Mouse (Mus musculus): ENCODE measurements at regions not wholly inside any gene's neighbourhood (a gene's known extent, or its start where the extent isn't known, plus 50 kb on each side); places are given as distances from the start of the nearest gene placed in this dataset.

DNA sequence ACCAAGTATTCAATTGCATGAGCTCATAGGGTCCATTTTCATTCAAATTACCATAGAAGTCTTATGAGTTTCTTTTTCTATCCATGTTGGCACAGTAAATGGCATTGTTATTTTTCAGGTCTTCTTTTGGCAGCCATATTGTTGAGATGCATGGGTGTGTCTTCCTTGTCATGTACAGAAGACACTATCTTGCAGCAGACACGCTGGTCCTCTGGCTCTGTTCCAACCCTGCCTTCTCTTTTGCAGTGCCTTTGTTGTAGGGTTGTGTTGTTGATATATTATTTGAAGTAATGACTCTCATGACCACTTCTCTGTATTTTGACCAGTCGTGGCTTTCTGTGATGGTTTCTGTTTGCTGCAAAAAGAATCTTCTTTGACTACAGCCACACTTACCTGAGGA is 274.4 kb upstream of the Camk1g start:
- DNase-seq (ENCODE audit: low read depth), result no peak

DNA sequence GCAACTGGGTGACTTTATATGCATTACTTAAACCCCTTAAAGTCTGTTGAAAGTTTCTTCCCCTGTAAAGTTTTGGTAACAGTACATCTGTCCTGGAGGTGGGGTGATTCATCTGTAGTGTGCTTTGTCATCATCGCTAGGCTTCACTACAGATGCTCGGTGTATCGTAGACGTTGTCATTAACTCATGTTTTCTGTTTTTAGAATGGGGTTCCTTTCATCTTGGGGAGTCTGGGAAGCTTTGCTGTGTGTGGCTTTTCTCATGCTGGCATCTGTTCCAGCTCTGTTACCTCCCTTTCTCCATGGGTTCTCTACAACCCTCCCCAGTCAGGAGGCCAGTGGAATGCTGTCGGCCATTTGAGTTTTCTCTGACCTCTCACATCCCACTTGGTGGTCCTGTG is 266.4 kb upstream of the Camk1g start:
- DNase-seq (ENCODE audit: low read depth), result no peak

DNA sequence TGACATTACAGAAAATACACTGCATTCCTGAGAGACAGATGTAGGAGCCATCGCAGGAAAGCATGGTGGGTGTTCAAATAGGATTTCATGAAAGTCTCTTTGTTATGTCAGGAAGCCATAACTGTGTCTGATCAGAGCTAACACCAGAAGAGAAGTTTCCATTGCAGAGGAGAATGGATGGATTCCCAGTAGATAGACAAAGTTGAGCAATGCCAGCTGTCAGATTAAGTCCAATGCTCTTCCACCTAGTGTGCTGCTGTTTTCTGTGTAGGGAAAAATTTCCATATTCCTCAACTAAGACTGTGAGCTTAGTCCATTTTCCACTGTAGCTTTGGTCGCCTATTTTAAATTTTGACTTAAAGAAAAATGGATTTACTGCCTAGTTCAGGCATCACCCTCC is 262.0 kb upstream of the Camk1g start:
- DNase-seq (ENCODE audit: low read depth), result no peak

DNA sequence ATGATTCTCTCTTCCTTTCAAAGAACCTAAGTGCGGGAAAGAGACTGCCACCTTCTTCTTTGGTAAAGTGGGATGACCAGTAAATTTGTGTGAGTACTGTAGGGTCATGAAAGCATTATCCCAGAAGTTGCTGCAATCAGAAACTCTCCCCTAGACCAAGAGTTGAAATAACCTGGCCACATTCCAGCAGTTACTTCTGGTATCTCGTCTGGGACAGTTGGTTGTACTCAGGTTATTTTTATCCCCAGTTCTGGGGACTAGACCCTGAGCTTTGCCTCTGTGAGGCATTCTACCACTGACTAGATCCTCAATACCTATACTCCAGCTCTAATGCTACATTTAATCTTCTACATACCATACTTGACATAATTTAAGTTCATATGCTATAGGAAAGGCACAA is 259.8 kb upstream of the Camk1g start:
- no peak for DNase-seq (ENCODE audit: low read depth)

DNA sequence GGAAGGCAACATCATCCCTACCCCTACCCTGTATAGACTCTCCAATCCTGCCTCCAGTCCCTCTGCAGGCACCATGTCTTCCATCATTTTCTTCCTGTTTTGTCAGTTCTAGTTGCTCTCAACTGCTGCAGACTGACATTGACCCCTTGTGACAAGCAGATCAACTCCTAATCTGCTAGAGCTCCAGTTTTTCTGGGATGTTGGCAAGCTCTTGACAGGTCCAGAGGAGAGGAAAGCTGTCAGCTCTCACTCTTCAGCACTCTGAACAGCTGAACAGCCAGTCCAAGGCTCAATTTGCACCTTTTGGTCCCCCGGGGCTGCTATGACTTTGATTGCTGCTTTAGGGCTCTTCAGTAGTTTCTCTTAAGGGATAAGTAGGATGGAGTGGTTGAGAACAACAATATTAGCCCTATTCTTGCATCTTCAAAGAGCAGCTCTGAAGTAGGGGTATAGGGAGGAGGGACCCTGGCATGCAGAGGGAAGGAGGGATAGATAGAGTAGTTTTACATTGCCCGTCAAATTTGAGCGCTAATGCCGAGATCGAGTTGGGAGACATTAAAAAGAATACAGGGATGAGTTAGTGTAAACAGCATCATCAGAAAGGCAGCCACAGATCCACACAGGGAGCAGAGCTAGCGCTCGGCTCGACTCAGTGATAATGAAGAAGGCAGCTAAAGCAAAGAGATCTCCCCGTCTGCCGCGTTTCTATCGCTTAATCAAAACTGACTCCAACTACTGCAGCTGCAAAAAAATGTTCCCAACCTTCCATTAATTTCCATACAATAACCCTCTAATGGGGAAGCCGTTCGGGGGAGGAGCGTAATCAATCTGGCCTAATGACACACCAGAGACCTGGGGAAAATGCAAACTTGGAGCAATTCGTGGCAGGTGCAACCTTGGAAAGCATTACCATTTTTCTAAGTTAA is 257.1 kb upstream of the Camk1g start:
- DNase-seq (ENCODE audit: low read depth), result no peak

DNA sequence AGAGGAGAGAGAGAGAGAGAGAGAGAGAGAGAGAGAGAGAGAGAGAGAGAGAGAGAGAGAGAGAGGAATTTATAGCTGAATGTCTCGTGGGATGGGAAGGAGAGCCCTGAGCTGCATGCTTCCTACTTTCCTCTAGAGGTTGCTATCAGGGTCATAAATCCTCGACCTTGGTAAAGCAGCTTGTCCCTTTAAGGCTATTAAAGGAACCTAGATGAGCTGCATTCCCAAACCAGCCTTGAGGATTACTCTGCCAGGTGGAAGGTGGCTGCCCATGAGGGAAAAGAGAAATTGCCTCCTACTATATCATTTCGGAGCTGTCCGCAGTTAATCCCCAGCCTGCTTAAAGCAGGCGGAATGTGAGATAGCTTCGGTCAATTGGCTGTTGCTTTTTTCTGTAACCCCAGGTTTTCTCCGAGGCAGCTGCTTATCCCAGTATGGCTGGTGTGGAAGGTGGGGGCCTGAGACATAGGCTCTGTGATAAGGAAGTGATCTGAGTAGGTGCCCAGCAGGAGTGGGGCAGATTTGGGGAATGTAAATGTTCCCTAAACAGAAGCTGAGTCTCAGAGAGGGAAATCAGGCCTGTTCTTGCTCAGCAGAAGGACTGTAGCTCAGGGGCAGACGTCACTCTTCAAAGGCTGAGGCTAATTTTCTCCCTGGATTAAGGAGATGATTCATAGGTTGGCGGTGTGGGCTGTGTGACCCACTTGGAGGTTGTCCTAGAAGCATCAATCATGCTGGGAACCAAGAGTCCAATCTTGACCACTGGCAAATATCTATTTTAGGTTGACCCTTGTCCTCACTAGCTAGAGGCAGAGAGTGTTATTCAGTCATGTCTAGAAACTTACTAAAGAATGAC is 255.2 kb upstream of the Camk1g start:
- DNase-seq (ENCODE audit: low read depth), result peak; percentile 34

DNA sequence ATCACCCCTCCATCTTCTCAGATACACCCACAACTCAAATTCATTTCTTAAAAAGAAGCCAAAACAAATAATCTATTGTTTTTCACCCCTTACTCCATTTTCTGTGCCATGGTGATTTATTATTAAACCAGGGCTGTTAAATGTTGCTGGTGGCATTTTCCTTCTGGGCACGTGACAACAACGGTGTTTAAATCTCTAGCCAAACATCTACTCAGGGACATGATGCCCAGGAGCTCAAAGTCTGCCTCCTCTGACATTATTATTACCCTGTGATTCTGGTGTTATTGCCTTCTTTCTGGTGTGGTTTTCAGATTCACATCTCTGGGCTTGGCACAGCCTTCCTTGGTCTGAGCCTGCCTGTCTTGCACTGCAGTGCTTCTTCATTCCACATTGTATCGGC is 253.5 kb upstream of the Camk1g start:
- DNase-seq (ENCODE audit: low read depth), result no peak

DNA sequence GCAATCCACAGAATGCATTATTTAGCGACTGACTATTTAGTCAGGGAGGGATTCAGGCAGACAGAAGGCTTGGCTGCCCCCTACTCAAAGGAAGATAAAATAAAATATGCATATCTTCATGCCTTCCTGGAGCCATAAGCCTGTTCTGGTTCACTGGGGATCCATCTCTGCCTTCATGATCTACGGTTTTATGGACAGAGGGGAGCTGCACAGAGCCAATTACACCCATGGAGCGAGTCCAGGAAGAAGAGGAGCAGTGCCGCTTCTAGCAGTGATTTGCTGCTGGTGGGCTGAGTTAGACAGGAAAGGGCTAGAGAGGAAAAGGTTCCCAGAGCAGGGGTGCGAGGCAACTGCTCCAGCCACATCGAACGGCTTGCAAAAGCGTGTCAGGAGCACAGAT is 248.2 kb upstream of the Camk1g start:
- DNase-seq (ENCODE audit: low read depth), result no peak

DNA sequence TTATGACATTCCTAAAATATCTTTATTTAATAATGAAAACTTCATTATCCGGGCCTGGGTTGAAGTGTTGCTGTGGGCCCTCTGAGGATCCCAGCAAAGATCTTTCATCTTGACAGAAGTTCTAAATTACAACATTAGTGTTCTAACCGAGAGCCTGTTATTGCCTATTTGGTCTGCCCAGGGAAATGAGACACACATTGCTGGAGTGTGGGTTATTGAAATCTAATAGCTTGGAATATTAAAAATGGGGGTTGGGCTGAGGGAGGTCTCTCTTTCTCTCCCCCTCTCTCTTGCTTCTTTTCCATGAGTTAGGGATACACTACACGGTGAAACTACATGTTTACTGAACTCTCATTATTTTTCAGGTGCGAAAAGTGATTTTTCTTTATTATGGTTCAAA is 240.4 kb upstream of the Camk1g start:
- DNase-seq (ENCODE audit: low read depth), result no peak

DNA sequence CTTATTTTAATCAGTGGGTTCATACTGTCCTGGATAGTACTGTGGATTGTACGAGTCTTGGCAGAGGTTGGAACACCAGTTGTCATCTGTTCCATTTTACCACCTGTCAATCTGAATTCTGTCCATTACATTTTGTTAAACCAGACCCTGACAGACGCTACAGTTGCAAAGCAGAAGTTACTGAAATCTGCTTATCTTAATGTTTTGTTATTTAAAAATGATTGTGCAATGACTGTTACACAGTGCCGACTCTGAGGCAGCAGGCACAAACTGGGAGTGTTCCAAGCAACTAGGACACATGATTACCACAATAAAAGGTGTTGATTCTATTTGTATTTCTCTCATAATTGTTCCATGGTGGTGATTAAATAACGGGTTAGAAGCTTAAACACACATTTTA is 229.8 kb upstream of the Camk1g start:
- DNase-seq (ENCODE audit: low read depth), result no peak

DNA sequence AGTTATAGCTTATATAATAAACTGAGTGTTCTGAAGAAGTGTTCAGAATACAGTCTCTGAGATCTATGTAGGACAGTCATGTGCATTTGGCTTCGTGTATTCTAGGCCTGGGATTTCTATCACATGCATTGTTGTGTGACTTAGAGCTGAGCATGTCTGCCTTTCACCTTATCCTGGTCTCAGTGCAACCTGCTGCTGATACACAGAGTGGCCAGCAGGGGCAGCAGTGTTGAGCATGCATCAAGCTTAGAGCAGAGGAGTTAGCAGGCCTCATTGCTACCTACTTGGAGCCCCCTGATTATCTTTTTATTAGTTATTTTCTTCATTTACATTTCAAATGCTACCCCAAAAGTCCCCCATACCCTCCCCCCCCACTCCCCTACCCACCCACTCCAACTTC is 229.1 kb upstream of the Camk1g start:
- no peak for DNase-seq (ENCODE audit: low read depth)

DNA sequence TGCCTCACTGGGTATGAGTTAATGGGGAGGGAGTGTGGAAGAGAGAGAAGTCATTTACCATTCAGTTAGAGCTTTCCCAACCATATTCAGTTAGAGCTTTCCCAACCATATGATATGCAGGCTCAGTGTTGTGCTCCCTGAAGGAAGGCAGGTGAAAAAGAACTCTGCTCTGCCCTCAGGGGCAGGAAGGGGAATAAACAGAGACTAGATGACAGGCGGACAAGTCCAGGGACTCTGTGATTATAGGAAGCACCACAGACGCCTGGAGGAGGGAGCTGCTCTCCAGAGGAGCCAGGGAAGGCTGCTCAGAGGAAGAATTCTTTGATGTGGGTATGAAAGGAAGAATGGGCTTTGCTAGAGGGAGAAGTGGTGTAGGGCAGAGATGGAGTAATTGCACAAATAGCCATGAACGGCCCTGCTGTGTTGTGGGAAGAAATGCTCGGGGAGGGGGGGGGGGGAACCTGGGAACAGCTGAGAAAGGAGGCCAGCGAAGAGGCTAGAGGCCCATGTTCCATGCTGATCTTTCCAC is 220.3 kb upstream of the Camk1g start:
- DNase-seq (ENCODE audit: low read depth), result no peak

DNA sequence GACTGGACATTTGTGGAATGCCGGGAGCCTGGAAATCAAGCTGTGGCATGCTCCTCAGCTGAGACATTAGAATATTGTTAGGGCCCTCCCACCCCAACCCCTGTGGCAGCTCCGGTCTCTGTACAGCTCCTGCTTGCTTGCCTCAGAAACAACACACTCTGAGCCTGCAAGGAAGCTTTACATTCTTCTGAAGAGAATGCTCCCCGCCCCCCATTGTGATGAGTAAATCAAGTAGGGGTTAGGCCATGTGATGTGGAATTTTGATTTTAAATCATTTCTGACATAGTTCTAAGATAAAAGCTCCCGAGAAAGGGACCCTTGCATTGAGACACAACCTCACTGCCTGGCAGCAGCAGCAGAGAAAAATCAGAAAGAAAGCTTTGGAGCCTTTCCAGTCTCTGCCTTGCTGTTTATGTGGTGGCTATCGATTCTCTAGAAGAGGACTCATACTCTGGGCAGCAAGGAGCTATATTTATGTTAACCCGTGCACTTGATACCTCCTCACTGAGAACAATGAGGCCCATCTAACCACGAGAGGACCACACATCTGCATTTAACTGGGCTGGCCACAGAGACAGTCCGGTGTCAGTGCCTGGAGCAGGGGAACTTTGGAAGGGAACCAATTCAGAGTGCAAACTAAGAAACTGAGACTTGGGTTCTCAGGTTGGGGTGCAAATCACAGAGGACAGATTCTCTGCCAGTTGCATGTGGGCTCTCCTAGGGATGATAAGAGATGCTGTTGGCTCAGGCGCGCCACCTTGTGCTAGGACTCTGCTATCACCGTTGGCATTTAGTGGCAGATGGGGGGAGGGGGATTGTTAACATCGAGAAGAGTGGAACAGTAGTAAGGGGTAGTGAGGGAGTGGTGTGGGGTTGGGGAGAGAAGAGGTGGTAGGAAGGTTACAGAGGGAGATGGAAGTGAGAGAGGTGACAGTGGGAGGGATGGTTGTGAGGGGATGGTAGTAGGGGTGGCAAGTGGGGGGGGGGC is 218.7 kb upstream of the Camk1g start:
- DNase-seq (ENCODE audit: low read depth), result no peak

DNA sequence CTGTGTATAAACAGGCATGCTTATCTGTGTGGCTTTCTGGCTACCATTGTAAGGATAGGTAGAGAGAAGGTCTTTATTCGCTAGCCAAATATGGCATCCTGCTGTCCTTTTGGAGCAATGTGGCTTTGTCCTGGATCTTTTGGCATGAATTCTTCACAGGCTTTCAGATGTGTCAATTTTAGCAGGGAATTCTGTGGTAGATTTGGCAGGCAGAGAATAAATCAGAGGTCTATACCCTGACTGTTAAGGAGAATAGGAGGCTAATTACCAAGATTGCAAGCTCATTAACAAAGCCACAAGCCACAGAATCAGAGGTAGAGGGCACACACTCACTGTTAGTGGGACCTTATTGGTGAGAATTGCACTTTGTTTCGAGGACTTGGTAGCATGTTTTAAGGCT is 217.2 kb upstream of the Camk1g start:
- DNase-seq (ENCODE audit: low read depth), result no peak

DNA sequence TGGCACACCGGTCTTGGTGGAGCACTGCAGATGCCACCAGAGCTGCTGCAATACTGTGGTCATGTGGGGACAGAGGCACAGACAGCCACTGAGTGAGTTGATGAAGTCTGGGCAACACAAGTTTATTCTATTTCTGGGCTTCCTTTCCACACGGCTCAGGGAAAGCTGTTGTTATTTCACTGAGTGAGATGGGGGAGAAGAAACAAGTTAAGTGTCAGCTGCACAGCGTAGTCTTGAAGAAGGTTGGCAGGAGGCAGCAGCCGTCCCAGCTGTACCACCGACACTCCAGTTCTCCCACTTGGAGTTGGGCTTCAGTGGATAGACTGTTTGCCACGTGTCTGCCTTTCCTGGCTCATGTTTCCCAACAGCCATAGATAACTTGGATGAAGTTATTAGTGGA is 216.8 kb upstream of the Camk1g start:
- DNase-seq (ENCODE audit: low read depth), result no peak

DNA sequence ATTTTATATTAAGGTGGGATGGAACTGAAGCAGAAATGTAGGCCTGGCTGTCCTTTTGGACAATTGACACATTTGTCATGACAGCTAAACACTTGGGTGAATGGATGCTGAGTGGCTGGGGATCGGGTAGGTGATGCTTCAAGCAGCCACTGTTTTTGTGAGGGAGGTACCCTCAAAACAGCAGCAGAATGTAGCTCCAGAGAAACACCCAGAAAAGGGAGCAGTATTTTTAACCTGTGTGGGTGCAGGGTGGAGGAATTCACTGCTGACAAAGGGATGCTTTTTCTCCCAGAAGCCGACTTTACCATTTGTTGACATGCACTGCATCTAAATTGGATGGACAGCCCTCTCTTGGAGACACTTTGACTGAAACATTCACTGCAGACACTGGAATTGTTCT is 213.7 kb upstream of the Camk1g start:
- DNase-seq (ENCODE audit: low read depth), result no peak

DNA sequence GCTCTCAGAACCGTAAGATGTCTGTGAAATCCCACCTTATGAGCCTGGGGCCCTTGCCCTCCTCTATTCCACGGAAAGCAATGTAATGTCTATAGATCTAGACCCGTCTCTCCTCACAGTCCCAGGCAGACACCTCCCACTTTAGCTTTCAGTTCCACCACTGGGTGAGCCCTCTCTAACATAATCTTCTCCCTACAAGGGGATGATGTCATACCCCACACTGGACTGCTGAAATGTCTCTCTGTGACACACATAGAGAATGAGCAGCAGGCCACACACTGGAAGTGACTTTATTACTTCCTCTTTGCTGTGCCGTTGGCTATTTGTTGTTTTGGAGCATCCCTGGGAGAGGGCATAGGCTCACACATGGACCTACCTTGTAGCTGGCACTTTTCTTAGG is 210.3 kb upstream of the Camk1g start:
- DNase-seq (ENCODE audit: low read depth), result no peak

DNA sequence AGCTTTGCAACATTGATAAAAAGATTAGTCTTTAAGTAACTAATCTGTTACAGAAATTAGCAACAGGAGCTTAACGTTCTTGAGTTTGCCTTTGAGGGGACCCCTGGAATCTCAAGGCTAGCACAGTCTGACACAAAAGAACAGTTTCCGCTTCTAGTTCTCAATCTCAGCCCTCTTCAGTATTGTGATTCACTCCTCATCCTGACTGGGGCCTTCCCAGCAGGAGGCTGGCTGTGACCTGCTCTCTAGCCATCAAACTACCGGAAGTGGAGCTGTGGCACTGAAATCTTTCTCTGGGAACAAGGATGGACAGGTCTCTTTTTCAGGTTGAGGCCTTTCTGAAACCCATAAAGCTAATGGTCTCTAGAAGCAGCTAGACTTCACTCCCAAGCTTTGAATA is 209.6 kb upstream of the Camk1g start:
- DNase-seq (ENCODE audit: low read depth), result no peak

DNA sequence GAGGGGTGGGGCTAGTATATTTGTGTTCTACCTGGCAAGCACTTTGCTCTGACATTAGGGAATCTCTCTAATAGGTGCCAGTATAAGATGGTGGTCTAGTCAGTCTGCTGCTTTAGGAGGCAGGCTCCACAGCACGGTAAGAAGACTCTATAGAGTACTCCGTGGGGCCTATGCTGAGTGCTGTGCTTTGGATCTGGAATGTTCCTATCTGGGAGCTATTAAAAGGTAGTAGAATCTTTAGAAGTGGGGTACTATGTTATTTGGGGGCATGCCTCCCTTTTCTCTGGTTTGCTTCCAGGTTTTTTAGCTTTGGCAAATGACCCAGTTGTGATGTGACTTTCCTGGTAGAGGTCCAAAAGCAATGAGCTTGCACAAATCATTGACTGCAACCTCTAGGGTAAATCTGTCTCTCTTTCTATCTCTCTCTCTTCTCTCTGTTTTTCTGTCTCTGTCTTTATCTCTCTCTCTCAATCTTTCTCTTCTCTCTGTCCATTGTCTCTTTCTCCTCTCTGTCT is 208.6 kb upstream of the Camk1g start:
- DNase-seq (ENCODE audit: low read depth), result no peak

DNA sequence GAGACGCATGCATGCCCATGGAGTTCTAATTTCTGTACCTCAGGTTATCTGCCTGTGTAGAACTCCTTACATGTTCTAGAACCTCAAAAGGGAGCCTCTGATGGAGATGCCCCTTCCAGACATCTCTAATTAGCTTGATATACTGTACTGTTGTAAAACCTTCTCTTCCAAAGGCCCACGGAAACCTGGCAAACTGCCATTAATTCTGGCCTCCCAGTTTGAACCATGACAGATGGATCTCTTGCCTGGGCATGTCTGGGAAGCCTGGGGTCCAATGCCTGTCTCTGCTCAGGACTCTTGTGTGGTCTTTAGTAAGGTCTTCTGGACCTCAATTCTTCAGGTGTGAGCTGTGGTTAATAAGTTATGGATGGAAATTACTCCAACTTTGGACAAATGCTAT is 207.7 kb upstream of the Camk1g start:
- DNase-seq (ENCODE audit: low read depth), result no peak

DNA sequence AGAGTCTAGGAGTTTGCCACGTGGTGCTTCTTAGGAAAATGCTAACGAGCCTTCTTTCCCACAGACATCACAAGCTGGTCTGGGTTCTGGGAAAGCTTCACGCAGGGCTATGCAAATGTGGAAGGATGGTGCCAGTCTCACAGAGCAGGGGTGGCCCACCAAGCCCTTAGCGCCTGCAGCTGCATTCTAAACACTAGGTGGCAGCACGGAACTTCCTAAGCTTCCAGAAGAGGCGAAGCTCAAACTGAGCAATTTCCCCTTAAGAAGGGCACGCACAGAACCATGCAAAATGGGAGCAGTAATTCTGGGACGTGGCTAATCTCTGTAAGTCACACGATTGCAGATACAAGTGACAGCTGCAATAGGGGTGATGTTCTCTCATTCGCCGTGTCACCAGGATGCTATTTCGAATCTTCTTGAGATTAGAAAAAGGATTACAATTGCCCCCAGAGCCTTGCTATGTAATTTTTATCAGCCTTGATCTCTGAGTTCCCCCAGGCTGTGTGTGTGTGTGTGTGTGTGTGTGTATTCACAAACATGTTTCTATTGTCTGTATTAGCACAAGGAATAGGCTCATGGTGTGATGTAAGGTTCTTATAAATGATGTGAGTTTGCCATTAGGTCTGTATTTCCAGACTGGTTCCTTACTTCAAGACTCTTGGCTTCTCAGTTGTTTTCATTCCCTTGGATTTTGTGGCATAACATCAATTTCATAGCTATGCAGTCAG is 206.1 kb upstream of the Camk1g start:
- DNase-seq (ENCODE audit: low read depth), result peak; percentile 60
